Mouse (Mus musculus) hindbrain, embryonic 14.5 days (tissue): ENCODE data around the gene Dstyk. TPM values are rescaled to one million over a fixed set of nuclear protein-coding genes. Genes with fewer than 3 reads are reported as not detected.

Experiments
- ATAC-seq: fragments of 200-750 bp; cut with Nextera tagmentation; 2 replicates; pipeline ENCODE4 v1.8.0; 2017; ENCODE audit warnings: moderate number of reproducible peaks, mild to moderate bottlenecking, moderate TSS enrichment, moderate library complexity; ENCODE audit not compliant: low FRiP score
- DNase-seq: peaks from one replicate; pipeline ENCODE4 v3.0.0-alpha.2; 2015; ENCODE audit warnings: low spot score
- H3K27ac ChIP-seq: fragments of 300-500 bp; sonication (generic); 2 replicates; pipeline ENCODE4 v1.5.1; 2014; ENCODE audit warnings: mild to moderate bottlenecking, moderate library complexity
- H3K27me3 ChIP-seq: fragments of 300-500 bp; sonication (generic); 2 replicates; pipeline ENCODE4 v1.6.1; 2014; ENCODE audit warnings: mild to moderate bottlenecking, low read length, mixed read lengths; ENCODE audit not compliant: control insufficient read depth, insufficient read depth
- H3K36me3 ChIP-seq: fragments of 300-500 bp; sonication (generic); replicated peaks from 2 replicates; pipeline ENCODE4 v1.6.1; 2014; ENCODE audit not compliant: control insufficient read depth, insufficient read depth
- H3K4me1 ChIP-seq: fragments of 300-500 bp; sonication (generic); replicated peaks from 2 replicates; pipeline ENCODE4 v1.6.1; 2014; ENCODE audit warnings: antibody characterized with exemption, low read length, mixed read lengths; ENCODE audit not compliant: control insufficient read depth, insufficient read depth
- H3K4me2 ChIP-seq: fragments of 300-500 bp; sonication (generic); replicated peaks from 2 replicates; pipeline ENCODE4 v1.6.1; 2014; ENCODE audit warnings: mild to moderate bottlenecking, moderate library complexity
- H3K4me3 ChIP-seq: fragments of 300-500 bp; sonication (generic); replicated peaks from 2 replicates; pipeline ENCODE4 v1.5.1; 2014; ENCODE audit warnings: mild to moderate bottlenecking, low read length
- H3K9ac ChIP-seq: fragments of 300-500 bp; sonication (generic); 2 replicates; pipeline ENCODE4 v1.6.1; 2014
- H3K9me3 ChIP-seq: fragments of 300-500 bp; sonication (generic); 2 replicates; pipeline ENCODE4 v1.6.1; 2016; ENCODE audit warnings: low read length; ENCODE audit not compliant: control insufficient read depth
- WGBS: fragments of 180-500 bp; shearing (Covaris S2); extraction: QIAGEN DNeasy Blood & Tissue Kit; methylation state at CpG from one replicate; pipeline ENCODE4 v1.1.7; 2014; 5-methylcytosine and 5-hydroxymethylcytosine counted together
- polyA plus RNA-seq: library from polyadenylated mRNA; unstranded; fragments of >200 nt; fragmentation: Nextera tagmentation; extraction: Ambion mirVana; gene quantifications from 2 replicates; pipeline ENCODE4 v1.2.1, GENCODE M21; 2014

Dstyk gene
- polyA plus RNA-seq, 1 experiment from 2014 or later = 10.0 TPM

DNA sequence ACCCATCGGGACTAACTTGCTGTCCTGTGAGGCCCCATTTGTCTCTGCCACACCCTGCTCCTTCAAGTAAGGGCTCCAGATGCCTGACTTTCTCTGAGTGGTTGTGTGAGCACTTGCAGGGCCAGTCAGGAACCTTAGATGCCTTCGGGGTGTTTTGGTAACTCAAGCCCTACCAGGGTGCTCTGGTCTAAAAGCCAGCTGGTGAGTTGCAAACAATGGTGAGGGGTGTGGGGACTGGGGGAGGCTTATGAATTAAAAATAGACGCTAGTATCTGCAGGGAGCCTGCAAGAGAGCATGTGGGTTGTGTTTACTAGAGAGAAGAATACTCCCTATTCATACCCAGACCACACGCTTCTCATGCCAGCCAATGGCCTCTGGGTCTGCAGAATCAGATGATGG is 42.1 kb upstream of the Dstyk start:
- Histone ChIP-seq H3K27ac (peak overlapping the region; percentile 67), H3K9ac (peak overlapping the region; percentile 4; the same call in 1 of the 2 replicates), H3K36me3 (peaks cover 22% of the 10 kb centered on the region), H3K9me3 (no peaks in the 10 kb centered on the region), H3K27me3 (no peaks in the 10 kb centered on the region), H3K4me3 (no peak overlapping the region), H3K4me1 (peaks cover 57% of the 10 kb centered on the region), H3K4me2 (no peak overlapping the region)
- no peak for ATAC-seq
- 29% methylated on average over 4 of the region's 4 CpGs for WGBS
- no peak for DNase-seq

DNA sequence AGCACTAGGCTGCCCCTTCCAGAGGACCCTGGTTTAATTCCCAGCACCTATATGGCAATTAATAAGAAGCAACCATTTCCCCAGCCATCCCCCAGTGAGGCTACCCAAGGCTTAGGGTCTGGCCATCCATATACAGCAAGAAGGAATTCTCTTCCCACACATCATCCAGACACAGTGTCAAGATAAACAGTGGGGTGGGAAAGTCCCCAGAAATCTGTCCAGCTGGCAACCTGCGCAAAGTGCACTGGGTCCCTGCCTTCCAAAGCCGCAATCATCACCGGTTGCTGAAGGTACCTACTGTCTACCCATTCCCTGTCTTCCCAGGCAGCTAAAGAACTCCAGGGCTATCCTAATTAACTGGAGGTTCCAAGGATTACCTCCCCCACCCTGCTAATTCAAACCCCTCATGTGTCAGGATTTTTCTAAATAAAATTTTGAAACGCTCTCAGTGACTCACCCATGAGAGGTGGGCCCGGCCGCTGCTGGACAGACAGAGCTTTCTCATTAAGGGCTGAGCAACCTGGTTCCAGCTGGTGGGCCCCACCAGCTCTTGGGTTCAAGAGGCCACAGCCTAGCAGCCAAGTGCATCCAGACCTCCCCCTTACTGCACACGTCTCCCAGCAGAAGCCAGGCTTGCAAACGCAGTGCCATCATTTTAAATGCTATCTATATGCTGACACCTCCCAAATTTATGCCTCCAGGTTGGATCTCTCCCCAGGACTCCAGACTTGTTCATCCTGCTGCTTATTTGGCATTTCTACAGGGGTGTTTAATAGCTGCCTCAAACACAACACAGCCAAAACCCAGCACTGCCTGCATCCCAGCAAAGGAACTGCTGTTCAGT is 40.9 kb upstream of the Dstyk start:
- Histone ChIP-seq H3K4me3 (no peak overlapping the region), H3K36me3 (peaks cover 31% of the 10 kb centered on the region), H3K4me1 (peaks cover 49% of the 10 kb centered on the region), H3K9me3 (no peaks in the 10 kb centered on the region), H3K27ac (peak overlapping the region; percentile 55; the same call in 1 of the 2 replicates), H3K4me2 (no peak overlapping the region), H3K27me3 (no peaks in the 10 kb centered on the region), H3K9ac (no peak overlapping the region)
- no peak for ATAC-seq
- DNase-seq = no peak
- WGBS = 77% methylated on average over 8 of the region's 8 CpGs

DNA sequence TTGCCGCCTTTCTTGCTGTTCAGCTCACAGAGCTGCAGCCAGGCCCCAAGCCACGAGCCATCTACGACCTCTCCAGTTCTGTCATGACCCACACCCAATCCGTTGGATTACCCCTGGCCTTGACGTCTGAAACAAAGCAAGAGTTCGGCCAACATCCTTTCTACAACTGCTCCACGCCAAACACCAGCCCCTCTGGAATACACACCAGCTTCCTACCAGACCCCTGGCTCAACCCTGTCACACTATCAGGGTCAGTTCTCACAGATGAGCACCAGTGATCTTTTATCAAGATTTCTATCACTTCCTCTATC is 40.3 kb upstream of the Dstyk start:
- Histone ChIP-seq H3K4me3 (no peak overlapping the region), H3K9me3 (no peaks in the 10 kb centered on the region), H3K27me3 (no peaks in the 10 kb centered on the region), H3K36me3 (peaks cover 31% of the 10 kb centered on the region), H3K9ac (no peak overlapping the region), H3K27ac (peak overlapping the region; percentile 55; the same call in 1 of the 2 replicates), H3K4me2 (no peak overlapping the region), H3K4me1 (peaks cover 43% of the 10 kb centered on the region)
- WGBS = 67% methylated on average over 7 of the region's 7 CpGs
- DNase-seq = no peak
- ATAC-seq = no peak

DNA sequence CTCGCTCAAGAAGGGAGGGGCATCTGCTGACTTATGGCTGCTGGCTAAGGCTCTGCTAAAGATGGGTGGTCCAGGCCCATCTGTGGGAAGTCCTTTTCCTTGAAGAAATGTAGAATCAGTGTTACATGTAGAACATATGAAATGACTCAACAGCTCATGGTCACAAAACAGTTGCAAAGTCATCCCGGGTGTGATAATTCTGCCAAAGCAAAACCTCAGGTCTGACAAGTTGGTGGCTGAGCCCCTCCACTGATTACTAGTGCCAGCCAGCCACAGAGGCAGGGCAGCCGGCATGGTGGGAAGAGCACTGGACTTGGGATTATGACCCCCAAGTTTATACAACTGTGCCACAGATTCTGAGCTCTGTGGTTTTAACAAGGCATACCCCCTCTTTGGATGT is 39.5 kb upstream of the Dstyk start:
- Histone ChIP-seq H3K27me3 (no peaks in the 10 kb centered on the region), H3K9me3 (no peaks in the 10 kb centered on the region), H3K9ac (no peak overlapping the region), H3K36me3 (peaks cover 31% of the 10 kb centered on the region), H3K4me3 (no peak overlapping the region), H3K27ac (no peak overlapping the region), H3K4me2 (no peak overlapping the region), H3K4me1 (peaks cover 35% of the 10 kb centered on the region)
- no peak for DNase-seq
- ATAC-seq = no peak
- WGBS = 92% methylated on average over 3 of the region's 3 CpGs

DNA sequence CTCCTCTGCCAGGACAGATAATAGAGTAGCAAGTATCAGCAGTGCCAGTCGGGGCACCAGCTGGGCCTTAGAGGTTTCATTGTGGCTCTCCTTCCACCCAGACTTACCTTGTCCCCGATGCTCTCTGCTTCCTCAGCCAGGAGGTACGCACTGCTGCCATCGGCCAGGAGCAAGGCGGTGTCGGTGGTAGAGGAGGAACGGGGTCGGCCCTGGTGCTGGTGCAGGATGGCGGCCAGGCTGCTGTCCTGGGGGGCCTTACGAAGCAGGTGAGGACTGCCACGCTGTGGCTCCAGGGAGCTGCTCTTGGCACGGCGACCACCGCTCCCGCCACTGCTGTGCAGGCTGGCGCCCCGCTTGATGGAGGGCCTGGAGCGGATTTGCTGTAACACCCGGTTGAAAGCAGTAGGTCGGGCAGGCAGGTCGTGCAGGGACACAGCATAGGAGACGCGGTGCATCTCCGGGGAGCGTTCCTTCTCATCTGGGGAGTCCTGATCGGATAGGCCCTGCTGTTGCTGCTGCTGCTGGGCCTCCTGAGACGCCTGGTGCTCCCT is 36.7 kb upstream of the Dstyk start:
- ATAC-seq = no peak

DNA sequence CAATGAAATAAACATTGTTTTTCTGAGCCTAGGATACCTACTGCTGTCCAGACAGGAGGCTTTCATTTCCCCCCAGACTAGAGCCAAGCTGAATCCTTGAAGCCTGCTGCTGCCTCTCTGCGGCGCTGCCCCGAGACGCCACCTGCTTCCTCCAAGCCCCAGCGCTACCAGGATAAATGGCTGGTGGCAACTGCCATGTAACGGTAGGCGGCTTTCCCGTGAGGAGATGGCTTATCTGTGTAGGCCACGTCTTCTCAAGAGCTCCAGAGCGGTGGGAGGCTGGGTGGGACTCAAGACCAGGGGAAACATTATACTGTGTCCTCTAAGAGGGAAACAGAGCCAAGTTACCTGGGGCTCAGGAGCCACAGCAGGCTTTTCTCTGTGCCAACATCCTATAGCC is 35.4 kb upstream of the Dstyk start:
- 53% methylated on average over 10 of the region's 10 CpGs for WGBS

More for the DNA sequence above, 36.7 kb upstream of the Dstyk start:
- H3K9ac ChIP-seq = no peak overlapping the region
- no peak overlapping the region for H3K4me2 ChIP-seq
- 85% methylated on average over 27 of the region's 27 CpGs for WGBS
- peaks cover 31% of the 10 kb centered on the region for H3K36me3 ChIP-seq
- H3K27ac ChIP-seq = no peak overlapping the region
- H3K4me1 ChIP-seq = peaks cover 23% of the 10 kb centered on the region
- no peaks in the 10 kb centered on the region for H3K27me3 ChIP-seq
- no peaks in the 10 kb centered on the region for H3K9me3 ChIP-seq
- no peak overlapping the region for H3K4me3 ChIP-seq
- no peak for DNase-seq

DNA sequence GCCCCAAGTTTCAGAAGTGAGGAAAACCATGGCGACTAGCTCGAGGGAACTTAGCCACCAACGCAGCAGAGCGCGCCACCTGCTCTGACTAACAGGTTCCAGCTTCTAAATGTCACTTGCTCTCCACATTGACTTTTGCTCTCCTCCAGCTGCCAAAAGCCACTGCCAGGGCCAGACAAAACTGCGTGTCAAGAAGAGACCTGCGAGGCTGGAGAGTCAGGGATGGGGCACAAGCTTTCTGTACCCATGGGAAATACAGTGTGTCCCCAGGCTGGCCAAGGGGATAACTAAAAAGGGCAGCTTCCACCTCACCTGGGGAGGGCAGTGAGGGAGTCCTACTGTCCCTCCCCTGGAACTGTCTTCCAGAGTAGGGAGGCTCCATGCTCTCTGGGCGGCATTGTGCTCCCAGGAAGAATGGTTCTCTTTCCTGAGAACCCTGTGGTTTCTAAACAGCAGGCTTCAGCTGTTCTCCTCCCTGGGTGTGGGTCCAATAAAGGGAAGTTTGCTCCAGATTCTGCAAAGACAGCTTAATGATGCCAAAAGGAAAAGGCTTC is 33.3 kb upstream of the Dstyk start:
- no peaks in the 10 kb centered on the region for H3K27me3 ChIP-seq
- no peak overlapping the region for H3K27ac ChIP-seq
- 79% methylated on average over 8 of the region's 8 CpGs for WGBS
- no peaks in the 10 kb centered on the region for H3K9me3 ChIP-seq
- H3K4me2 ChIP-seq = no peak overlapping the region
- DNase-seq (no peak), ATAC-seq (no peak)
- no peak overlapping the region for H3K4me3 ChIP-seq
- H3K4me1 ChIP-seq = peaks cover 40% of the 10 kb centered on the region
- H3K36me3 ChIP-seq = peaks cover 20% of the 10 kb centered on the region
- H3K9ac ChIP-seq = no peak overlapping the region

More for the DNA sequence above, 35.4 kb upstream of the Dstyk start:
- Histone ChIP-seq H3K27ac (no peak overlapping the region), H3K4me2 (no peak overlapping the region), H3K4me1 (peaks cover 24% of the 10 kb centered on the region), H3K36me3 (peaks cover 31% of the 10 kb centered on the region), H3K9ac (no peak overlapping the region), H3K4me3 (no peak overlapping the region), H3K27me3 (no peaks in the 10 kb centered on the region), H3K9me3 (no peaks in the 10 kb centered on the region)
- ATAC-seq = no peak
- no peak for DNase-seq

DNA sequence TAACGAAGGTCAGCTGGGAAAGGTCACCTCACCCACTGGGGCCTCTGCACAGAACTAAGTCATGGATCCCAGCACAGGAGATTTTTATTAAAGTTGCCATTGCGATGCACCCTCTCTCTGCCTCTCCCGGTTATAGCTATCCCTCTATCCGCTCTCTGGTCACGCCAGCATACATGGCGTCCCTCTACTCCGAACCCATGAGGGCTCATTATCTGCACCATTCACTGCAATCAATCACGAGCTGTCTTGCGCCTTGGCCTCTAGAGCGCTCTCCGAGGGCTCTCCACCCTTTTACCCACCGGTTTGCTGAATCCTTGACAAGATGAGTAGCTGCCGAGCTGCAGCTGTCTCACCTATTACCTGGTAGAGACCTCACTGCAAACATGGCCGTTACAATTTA is 32.1 kb upstream of the Dstyk start:
- WGBS = 42% methylated on average over 14 of the region's 14 CpGs
- 0 out of 2 replicates have a peak overlapping the region, but pooled peaks have one; percentile 3 for H3K9ac ChIP-seq
- H3K4me2 ChIP-seq = no peak overlapping the region; the same call in 1 of the 2 replicates
- H3K4me3 ChIP-seq = no peak overlapping the region
- peaks cover 51% of the 10 kb centered on the region for H3K4me1 ChIP-seq
- peaks cover 8% of the 10 kb centered on the region for H3K36me3 ChIP-seq
- H3K27ac ChIP-seq = peak overlapping the region; percentile 52
- ATAC-seq (no peak), DNase-seq (peak; percentile 52)
- H3K9me3 ChIP-seq = no peaks in the 10 kb centered on the region
- no peaks in the 10 kb centered on the region for H3K27me3 ChIP-seq

DNA sequence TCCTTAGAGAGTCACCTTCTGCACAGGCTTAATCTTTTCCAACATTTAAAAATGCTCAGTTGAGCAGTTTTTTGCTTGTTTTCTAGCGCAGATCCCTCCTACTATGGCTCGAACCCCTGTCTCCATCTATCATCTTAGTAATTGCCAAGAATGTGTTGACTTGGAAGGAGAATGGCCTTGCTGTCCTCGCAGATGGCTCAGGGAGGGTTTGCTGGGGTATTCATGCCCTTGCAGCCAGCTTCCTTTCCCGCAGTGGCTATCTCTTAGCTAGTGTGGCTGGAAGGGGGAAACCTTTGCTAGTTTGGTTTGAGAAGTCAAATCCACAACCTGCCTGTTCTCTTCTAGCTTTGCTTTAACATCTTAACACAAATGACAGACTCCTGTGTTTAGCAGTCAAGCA is 31.6 kb upstream of the Dstyk start:
- no peak for ATAC-seq
- Histone ChIP-seq H3K9ac (no peak overlapping the region), H3K27me3 (no peaks in the 10 kb centered on the region), H3K9me3 (no peaks in the 10 kb centered on the region), H3K4me1 (peaks cover 54% of the 10 kb centered on the region), H3K27ac (peak overlapping the region; percentile 52), H3K4me2 (no peak overlapping the region; the same call in 1 of the 2 replicates), H3K4me3 (no peak overlapping the region), H3K36me3 (peaks cover 3% of the 10 kb centered on the region)
- 57% methylated on average over 4 of the region's 4 CpGs for WGBS
- DNase-seq = no peak
